In the genomic region with DNA sequence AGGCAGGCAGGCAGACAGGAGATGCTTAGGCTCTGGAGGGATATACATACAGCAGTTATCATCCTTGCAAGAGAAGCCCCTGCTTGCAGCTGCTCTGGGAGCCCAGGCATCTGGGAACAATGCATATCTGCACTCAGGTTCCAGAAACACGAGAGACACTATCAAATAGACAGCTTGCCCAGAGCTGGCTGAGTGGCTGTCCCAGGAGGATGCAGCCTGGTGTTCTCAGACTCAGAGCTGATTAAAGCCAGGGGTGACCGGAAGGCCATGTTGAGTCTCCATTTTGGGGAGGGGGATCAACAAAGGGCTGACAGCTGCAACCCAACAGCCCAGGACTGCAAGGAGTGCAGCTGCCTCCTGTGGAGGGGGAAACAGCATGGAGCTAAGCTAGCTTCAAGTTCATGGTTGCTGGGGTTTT, we compare ENCODE assay signal across 9 mouse cellular contexts.
DNase-seq lines count a peak whose midpoint lies in the region; ATAC-seq lines count a peak whose summit lies in the region.
"Had no signal": no experiment of that assay in that cellular context is flagged by ENCODE, and none has a peak within 500 bp of the region (broad histone marks: within the 10 kb centered on the region; RNA-seq: fewer than 3 reads in every experiment).

No protein-coding gene starts in this region.

- H3K9me3 ChIP-seq in kidney, embryonic 14.5 days (ENCODE audit: control insufficient read depth, low read length), result no peaks in the 10 kb centered on the region
- H3K9me3 ChIP-seq in embryonic facial prominence, embryonic 14.5 days (ENCODE audit: control insufficient read depth, low read length), result no peaks in the 10 kb centered on the region
- H3K9me3 ChIP-seq in intestine, embryonic 15.5 days, result no peaks in the 10 kb centered on the region
- H3K9me3 ChIP-seq in neural tube, embryonic 12.5 days, result no peaks in the 10 kb centered on the region

- H3K4me3 ChIP-seq in kidney, embryonic 14.5 days (ENCODE audit: low read length), result no peak overlapping the region
- no peak overlapping the region for H3K4me3 ChIP-seq in embryonic facial prominence, embryonic 14.5 days (ENCODE audit: low read depth, low read length)
- H3K4me3 ChIP-seq in intestine, embryonic 15.5 days (replicated peaks), result no peak overlapping the region
- H3K4me3 ChIP-seq in neural tube, embryonic 12.5 days, result no peak overlapping the region

- H3K27ac ChIP-seq in kidney, embryonic 14.5 days (ENCODE audit: low read depth, low read length), result 0 out of 2 replicates have a peak overlapping the region, but pooled peaks have one; percentile 15
- H3K27ac ChIP-seq in embryonic facial prominence, embryonic 14.5 days (replicated peaks; ENCODE audit: low read depth, low read length), result peak overlapping the region; percentile 12
- H3K27ac ChIP-seq in intestine, embryonic 15.5 days, result 0 out of 2 replicates have a peak overlapping the region, but pooled peaks have one; percentile 10
- 0 out of 2 replicates have a peak overlapping the region, but pooled peaks have one; percentile 7 for H3K27ac ChIP-seq in neural tube, embryonic 12.5 days

- H3K36me3 ChIP-seq in kidney, embryonic 14.5 days (ENCODE audit: control insufficient read depth, insufficient read depth, low read length), result no peaks in the 10 kb centered on the region
- no peaks in the 10 kb centered on the region for H3K36me3 ChIP-seq in embryonic facial prominence, embryonic 14.5 days (ENCODE audit: control insufficient read depth, insufficient read depth, low read length)
- no peaks in the 10 kb centered on the region for H3K36me3 ChIP-seq in intestine, embryonic 15.5 days
- H3K36me3 ChIP-seq in neural tube, embryonic 12.5 days, result no peaks in the 10 kb centered on the region

- H3K27me3 ChIP-seq in kidney, embryonic 14.5 days (ENCODE audit: control insufficient read depth, insufficient read depth, low read length), result no peaks in the 10 kb centered on the region; the same call in 1 of the 2 replicates
- no peaks in the 10 kb centered on the region for H3K27me3 ChIP-seq in embryonic facial prominence, embryonic 14.5 days (replicated peaks; ENCODE audit: control insufficient read depth, insufficient read depth, low read length)
- H3K27me3 ChIP-seq in intestine, embryonic 15.5 days (replicated peaks), result no peaks in the 10 kb centered on the region
- no peaks in the 10 kb centered on the region for H3K27me3 ChIP-seq in neural tube, embryonic 12.5 days (replicated peaks)

- no peak overlapping the region for H3K4me2 ChIP-seq in kidney, embryonic 14.5 days (replicated peaks; ENCODE audit: low read depth, low read length)
- H3K4me2 ChIP-seq in embryonic facial prominence, embryonic 14.5 days (ENCODE audit: low read depth, low read length), result no peak overlapping the region
- H3K4me2 ChIP-seq in intestine, embryonic 15.5 days (replicated peaks), result no peak overlapping the region
- no peak overlapping the region for H3K4me2 ChIP-seq in neural tube, embryonic 12.5 days (replicated peaks)

- H3K9ac ChIP-seq in kidney, embryonic 14.5 days (ENCODE audit: low read depth, low read length), result no peak overlapping the region
- no peak overlapping the region for H3K9ac ChIP-seq in embryonic facial prominence, embryonic 14.5 days (ENCODE audit: low read depth, low read length)
- H3K9ac ChIP-seq in intestine, embryonic 15.5 days, result no peak overlapping the region
- H3K9ac ChIP-seq in neural tube, embryonic 12.5 days, result no peak overlapping the region

- peak; percentile 77 for ATAC-seq in kidney, embryonic 14.5 days (ENCODE audit: low FRiP score, low TSS enrichment)
- peak; percentile 92 for ATAC-seq in embryonic facial prominence, embryonic 14.5 days (ENCODE audit: low read depth)
- ATAC-seq in intestine, embryonic 15.5 days, result peak; percentile 47; the same call in 1 of the 2 replicates
- peak; percentile 78; the same call in 1 of the 2 replicates for ATAC-seq in neural tube, embryonic 12.5 days (ENCODE audit: low FRiP score, low read depth)
- no peak for ATAC-seq in erythroblast, adult 5-6 weeks (replicated peaks; ENCODE audit: low FRiP score, poor library complexity, severe bottlenecking)

- DNase-seq in kidney, adult 8-10 months, result no peak
- DNase-seq in embryonic facial prominence, embryonic 14.5 days (ENCODE audit: low spot score), result peak; percentile 89
- no peak for DNase-seq in spleen, postnatal 4 days (ENCODE audit: low spot score in 2 of 2)
- DNase-seq in gastrocnemius, postnatal 25 days, result no peak
- DNase-seq: cerebellum, postnatal 14 days had no signal

- 17% methylated on average over 2 of the region's 2 CpGs for whole genome bisulfite sequencing in kidney, embryonic 14.5 days
- 4% methylated on average over 2 of the region's 2 CpGs for WGBS in embryonic facial prominence, embryonic 14.5 days
- WGBS in intestine, embryonic 15.5 days, result 26% methylated on average over 2 of the region's 2 CpGs
- WGBS in neural tube, embryonic 12.5 days, result 14% methylated on average over 2 of the region's 2 CpGs

- peaks cover 23% of the 10 kb centered on the region for H3K4me1 ChIP-seq in kidney, embryonic 14.5 days (ENCODE audit: control insufficient read depth, insufficient read depth, low read length)
- H3K4me1 ChIP-seq in embryonic facial prominence, embryonic 14.5 days (ENCODE audit: control insufficient read depth, insufficient read depth, low read length), result peaks cover 17% of the 10 kb centered on the region; the same call in 1 of the 2 replicates
- H3K4me1 ChIP-seq in intestine, embryonic 15.5 days (replicated peaks), result peaks cover 6% of the 10 kb centered on the region; the same call in 1 of the 2 replicates
- peaks cover 23% of the 10 kb centered on the region for H3K4me1 ChIP-seq in neural tube, embryonic 12.5 days
